Mouse (Mus musculus) thymus, postnatal 25 days (tissue): Measurements from ENCODE around the gene Ube2o.

Experiments used
- DNase-seq: peaks from one replicate; pipeline ENCODE4 v3.0.0; 2022

The Ube2o gene

DNA sequence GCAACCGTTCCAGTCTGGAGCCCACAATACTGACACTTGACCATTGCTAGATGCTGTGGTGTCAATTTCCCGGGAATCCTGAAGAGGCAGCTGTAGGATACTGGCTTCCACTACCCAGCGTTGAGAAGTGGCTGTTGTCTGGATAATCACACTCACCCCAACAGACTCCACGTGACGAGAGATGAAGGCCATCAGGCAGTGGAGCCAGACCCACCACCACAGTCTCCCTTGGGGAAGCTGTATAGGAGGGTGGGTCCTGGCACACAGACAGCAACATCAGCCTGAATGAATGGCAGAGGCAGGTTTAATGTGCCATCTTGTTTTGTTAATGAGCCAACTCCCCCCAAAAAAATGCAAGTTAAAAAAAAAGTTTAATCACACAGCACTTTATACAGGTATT, 43.9 kb downstream of the Ube2o start:
- DNase-seq, result no peak

DNA sequence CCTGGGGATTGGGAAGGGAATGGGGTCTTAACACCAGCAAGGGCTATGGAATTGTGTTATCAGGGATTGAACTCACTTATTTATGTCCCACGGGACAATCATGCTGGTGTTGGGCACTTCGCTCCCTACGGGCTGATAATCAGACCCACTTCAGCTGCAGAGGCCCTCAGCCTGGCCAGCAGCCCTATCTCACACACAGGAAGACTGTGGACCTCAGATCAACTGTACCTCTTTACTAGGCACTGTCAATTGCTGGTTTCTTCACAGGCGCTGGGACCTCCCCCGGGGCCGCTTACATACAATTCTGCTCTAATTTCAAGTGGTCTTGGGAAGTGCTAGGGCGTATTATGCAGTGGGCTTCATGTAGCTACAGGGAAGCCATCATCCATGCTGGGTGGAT, 44.6 kb downstream of the Ube2o start:
- no peak for DNase-seq

DNA sequence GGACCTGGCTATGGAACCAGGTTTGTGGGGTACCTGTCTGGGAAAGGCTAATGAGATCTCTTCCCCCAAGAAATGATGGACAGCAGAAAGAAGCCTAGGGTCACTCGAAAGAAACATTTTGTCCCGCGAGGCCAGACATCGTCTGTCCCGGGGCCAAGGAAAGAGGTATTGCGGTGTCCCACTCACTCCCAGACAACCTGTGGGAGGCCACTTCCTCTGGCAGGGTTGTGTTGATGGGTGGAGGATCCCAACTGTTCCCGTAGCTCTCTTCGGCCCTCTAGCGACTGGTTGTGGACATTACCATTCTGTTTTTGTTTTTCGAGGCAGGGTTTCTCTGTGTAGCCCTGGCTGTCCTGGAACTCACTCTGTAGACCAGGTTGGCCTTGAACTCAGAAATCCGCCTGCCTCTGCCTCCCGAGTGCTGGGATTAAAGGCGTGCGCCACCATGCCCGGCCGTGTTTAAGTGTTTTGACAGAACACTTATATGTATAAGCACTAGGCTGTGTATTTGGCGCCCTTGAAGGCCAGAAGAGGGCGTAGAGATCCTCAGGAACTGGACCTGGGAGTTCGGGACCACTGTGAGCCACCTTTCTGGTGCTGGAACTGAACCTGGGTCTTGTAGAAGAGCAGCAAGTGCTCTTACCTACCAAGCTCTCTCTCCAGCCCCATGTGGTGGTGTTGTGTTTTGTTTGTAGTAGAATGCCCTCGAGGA, 46.9 kb downstream of the Ube2o start:
- DNase-seq, result peak; percentile 65

DNA sequence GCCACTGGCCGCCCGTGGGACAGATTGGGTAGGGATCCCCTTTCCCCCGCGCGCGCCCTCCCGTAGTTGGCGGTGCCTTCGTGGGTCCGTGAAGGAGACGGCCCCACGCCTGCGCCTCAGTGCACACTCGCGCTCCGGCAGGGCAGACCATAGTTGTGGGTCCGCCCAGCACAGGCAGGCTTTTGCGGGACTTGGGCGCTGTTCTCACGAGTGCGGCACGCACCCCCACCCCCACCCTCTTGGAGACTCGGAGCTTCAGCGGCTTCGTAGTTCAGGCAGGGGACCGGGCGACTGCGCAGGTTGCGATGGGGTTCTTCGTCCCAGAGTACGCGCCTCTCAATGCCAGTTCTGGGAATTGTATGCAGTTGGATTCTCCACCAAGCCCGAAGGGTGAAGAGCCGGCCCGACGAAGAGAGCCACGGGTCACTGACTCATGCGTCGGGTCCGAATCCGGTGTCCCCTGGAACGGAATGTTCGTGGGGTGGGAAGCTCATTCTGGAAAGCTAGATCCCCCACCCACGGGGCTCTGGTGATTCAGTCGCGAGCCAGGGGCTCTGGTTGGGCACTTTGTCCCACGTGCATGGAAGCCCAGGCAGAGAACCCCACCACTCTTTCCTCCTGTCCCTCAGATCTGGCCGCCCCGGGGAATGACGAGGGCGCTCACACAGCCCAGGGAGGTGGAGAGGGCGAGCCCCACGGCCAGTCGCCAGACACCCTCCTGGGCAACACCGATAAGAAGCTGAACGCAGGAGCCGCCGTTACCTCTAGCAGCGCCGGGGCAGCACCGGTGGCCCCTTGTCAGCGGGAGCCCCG, 47.7 kb downstream of the Ube2o start:
- no peak for DNase-seq

DNA sequence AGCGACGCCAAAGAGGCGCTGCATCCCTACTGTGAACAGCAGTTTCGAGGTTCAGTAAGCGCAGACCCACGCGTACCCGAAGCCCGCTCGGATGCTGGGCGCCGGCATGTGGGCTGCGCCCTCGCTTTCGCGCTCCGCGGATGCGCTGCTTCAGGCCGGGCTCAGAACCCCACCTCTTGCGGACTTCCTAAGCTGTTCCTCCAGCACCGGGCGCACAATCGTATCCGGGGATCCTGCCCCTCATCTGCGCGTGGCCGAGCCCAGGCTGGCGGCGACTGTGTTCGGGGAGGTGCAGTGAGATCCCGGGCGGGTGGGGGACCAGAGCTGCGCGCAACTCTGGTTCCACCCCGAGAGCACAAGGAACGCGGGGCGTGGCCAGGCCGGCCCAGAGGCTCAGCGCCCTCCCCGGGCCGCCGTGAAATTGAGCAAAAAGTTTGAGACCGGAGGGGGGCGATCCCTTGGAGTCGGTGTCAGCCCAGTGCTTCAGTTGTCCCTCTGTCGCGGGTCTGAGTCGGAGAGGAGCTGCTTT, 48.4 kb downstream of the Ube2o start:
- DNase-seq, result peak; percentile 33

DNA sequence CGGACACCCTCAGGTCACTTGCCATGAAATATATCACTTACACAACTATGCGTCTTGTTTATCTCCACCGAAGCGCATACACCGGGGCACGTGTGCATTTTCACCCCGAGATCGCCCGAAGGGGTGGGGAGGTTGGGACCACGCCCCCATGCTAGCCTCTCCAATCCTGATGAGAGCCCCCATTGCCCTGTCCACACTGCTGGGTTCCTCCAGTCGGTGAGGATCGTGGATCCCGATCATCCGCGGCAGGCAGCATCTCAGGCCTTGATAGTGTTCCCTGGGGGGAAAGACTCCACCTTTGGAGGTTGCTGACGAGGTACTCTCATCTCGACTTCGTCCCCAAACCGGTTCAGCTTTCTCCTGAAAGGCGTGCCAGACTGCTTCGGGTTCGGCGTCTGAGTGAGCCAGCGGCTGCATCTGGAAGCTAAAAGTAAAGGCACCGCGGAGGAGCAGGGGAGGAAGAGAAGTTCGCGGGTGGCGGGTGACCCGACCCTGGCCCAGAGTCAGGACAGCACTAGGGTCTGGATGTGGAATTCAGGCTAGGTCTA, 48.9 kb downstream of the Ube2o start:
- no peak for DNase-seq

DNA sequence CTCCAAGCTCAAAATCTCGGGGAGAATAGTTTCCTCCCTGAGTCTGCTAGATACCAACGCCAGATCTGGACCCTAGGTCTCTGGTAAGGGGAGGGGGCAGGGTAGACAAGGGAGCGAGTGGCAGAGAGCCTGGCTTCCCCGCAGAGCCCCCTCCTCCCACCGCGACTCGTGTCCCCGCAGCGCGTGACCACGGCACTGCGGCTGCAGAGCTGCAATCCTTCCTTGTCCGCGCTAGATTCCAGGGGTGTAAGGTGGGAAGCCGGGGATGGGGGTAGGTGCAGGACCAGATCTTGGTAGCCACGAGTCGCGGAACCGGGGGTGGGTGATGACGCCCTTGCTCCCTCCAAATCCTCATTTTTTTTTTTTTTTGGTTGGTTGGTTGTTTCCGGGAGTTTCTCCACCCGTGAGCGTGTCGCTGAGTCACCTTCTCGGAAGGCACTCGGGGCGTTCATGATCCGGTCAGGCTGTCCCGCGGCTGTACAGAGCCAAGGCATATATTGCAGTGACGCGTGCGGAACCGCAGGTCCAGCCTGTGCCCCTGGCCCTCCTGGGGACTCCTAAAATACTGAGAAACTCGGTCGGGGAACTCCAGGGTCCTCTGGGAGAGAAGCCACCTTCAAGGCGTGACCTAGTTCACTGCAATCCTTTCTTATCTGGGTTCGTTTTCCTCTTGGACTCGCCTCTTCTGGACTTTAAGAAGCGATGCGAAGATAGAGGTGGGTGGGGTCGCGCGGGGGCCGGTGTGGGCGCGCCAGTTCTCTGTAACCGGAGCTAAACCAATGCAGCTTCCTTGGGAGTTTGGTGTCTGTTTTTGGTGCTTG, 49.7 kb downstream of the Ube2o start:
- no peak for DNase-seq

DNA sequence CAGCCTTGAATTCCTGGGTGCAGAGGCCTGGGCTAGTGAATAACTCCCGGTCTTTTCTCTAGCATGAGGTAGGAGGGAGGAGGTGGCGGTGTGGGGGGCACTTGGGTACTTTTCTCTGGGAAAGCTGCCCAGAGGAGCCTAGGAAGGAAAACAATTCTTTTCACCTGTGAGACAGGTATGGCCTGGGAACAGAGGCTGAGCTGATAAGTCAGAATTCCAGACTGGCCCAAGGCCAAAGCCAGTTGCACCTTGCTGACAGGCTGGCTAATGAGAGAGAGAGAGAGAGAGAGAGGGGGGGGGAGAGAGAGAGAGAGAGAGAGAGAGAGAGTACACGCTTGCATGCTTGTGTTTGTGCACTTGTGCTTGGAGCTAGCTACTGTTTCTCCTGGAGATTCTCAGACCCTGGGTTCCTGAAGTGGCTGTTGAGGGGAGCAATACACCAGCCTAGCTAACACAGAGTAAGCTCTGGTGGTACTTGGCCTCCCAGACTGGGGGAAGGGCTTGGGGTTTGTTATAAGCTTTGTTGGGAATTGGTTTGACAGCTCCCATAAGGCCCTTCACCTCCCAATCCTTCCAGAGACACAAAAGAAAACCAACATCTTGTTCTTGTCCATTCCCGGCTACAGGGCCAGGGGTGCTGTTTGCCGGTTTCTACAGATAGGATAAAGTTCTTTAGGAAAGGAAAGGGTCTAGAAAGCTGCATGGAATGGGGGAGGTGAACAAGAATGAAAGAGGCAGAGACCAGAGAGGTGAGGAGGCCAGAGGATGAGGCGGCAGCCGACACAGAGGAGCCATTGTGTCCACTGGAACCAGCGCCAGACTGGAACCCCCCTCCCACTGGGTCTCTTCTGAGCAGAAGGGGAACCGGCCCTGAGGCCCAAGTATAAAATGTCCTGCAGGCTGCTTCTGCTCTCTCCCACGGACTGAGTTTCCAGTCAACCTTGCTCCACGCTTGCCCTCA, 50.8 kb downstream of the Ube2o start, which contains the start of gene Sphk1:
Sphk1 (plus strand) TSS at position 739 of the 961 bp plus-strand sequence.
- no peak for DNase-seq

DNA sequence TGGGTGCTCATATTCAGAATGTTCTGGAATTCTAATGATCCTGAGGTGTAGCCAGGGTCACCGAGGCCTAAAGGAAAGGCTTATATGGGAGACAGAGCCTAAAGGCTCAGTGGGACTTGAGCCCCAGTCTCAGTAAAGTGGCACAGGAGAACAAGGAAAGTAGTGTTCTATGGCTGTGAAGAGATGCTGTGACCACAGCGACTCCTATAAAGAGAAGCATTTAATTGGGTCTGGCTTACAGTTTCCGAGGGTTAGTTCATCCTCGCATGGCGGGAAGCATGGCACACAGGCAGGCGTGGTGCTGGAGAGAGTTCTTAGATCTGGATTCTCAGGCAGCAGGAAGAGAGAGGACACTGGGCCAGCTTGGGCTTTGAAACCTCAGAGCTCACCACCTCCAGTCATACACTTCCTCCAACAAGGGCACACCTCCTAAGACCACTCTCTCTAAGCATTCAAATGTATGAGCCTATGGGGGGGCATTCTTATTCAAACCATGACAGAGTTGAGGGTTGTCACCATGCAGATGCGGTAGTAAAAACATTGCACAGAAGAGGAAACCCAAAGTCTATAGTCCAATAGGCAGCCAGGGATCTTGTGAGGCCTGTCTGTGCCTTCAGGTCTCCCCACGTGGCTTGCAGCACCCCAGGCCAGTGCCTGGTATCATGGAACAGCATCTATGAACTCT, 52.5 kb downstream of the Ube2o start:
- no peak for DNase-seq

DNA sequence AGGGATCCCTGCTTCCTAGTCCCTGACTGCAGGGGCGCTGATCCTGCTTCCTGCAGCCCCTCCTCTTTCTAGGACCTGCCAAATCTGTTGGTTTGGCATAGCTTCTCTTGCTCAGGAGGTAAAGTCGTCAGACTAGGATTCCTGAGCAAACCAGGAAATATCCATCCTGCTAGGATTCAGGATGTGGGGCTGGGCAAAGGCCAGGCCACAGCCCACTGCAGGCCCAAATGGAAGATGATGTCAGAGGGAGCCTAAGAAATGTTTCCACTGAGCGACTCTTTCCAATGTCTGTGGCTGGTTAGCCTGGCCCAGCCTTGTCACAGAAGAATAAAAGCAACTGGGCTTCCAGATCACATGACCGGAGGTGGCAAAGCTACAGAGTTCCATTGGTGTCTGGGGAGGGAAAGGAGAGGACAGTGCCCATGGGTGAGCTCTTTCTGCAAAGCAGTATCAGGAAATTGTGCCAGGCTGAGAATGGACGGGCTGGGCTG, 57.5 kb downstream of the Ube2o start:
- DNase-seq, result no peak

DNA sequence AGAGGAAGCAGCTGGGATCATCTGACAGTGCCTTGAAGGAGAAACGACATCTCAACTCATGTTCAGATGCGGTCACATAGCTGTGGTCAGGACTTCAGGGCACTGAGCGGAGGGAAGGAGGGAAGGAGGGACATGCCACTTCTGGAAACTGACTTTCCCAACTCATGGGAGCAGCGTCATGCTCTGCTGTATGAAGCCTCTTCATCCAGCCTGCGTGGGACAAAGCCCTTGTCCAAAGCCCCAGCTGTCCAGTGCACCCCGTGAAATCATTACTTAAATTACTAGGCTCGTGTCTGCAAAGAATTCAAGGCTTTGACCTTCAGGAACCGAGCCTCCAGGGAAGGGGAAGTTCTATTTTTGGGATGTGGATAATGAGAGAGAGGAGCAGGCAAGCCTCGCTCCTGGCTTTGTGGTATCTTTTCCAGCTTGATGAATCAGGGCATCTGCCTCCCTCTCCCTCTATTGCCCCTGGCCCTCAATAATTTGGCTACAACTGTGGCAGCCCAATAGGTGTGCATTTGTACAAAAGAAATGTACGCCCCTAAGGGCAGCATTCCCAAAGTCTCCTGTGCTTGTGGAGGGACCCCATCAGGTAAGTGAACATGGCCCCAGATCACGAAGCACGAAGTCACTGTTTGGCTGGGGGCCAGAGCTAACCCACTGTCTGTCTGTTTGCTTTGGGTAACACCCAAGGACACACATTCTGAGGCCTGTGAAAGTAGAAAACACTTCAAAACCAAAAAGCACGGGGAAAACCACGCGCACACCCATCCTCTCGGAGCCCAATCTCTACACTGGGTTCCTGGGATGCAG, 58.2 kb downstream of the Ube2o start:
- DNase-seq, result no peak

DNA sequence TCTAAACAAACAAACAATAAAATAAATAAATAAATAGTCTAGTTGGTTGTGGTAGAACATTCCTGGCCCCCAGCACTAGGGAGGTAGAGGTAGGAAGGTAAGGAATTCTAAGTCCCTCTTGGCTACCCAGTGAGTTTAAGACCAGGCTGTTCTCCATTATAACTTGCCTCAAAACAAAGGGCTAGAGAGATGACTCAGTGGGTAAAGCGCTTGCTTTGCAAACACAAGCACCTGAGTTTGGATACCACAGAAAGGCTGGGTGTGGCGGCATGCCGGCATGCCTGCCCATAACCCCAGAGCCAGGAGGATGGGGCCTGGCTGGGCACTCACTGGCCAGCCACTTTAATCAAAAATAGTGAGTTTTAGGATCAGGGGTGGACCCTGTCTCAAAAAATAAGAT, 59.2 kb downstream of the Ube2o start:
- DNase-seq, result no peak

DNA sequence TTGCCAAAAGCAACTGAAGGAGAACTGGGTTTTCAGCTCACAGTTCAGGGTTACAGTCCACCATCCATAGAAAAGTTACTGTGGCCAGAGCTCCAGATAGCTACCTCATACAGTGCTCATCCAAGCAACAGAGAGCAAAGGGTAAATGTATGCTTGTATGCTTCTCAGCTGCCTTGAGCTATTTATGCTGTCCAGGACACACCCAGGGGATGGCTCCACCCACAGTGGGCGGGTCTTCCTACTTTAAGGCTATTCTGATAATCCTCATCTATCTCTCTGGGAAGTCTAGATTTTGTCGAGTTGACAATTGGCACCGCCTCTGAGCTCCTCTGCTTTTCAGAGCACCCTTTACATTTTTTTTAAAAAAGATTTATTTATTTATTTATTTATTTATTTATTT, 60.1 kb downstream of the Ube2o start:
- no peak for DNase-seq

DNA sequence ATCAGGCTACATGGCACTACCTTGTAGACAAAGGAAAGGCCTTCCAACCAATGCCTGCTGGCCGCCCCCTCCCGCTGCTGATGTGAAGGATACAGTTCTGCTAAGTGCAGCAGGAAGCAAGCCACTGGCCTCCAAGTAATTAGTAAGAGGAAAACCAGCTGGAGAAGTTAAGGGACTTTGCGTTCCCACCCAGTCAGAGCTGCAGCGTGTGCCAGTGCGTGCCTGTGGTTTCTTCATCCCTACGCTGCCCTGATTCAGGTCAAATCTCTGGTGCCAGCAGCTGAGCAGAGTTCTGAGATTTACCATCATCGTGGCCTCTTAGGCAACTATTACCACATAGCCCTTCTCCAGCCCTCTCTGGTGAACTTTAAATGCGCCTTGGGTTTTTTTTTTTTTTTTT, 62.8 kb downstream of the Ube2o start:
- DNase-seq, result no peak

DNA sequence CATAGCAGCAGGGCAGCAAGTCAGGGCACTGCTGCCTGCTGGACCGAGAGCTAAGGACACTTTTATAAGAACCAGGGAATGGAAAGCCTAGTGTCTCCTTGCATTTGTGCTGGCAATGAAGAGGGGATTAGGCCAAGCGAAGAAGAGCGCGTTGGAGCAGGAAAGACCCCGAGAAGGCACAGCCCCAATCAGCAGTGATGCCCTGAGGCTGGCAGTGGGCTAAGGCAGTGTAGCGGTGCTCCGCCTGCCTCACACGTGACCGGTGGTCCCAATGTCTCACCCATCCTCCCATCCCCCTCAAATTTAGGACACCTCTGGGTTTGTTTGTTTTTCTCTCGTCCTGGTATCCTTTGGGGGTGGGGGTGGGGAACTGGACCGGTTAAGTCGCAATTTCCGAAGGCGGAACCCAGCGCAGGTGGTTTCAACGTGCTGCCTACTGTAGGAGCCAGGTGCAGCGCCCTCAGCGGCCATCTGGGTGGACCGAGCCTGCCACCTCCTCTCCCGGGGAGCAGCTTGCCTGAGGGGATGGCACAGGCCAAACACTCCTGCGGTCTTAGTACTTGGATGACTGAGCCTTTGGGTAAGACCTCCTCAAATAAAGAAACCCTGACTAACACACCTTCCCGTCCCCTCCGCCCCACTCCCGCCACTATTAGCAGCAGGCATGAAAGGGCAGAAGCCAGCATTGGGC, 65.8 kb downstream of the Ube2o start:
- no peak for DNase-seq

DNA sequence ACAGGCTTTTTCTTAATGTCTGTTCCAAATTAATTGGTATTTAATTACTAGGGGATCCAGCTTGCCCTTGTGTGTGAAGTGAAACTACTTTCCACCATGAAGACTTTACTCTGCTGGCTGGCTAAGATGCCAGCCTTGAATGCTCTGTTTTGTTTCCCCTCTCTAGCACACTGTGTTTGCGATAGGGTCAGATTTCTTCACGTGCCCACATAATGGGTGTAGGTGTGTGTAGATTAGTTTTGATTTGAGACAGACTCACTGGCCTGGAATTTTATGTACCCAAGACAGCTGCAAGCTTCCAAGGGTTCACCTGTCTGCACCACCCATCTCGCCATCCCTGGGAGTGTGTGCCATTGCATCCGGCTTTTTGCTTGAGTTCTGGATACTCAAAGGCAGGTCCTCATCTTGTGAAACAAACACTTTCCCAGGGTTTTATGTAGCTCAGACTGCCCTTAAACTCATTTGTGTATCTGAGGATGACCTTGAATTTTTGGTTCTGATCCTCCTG, 67.7 kb downstream of the Ube2o start:
- DNase-seq, result no peak

DNA sequence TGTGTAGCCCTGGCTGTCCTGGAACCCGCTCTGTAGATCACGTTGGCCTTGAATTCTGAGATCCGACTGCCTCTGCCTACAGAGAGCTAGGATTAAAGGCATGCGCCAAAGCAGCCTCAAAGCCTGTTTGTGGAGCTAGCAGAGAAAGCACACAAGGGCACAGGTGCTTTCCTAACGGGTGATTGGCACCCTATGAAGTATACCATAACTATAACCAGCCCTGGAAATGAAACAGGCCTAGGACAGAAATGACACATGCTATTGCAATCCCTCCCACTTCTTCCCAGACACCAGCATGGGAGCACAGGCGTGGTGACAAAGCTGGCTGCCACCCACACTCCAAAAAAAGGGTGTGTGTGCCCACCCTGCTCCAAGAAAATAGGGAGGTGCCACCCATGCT, 68.3 kb downstream of the Ube2o start:
- DNase-seq, result no peak

DNA sequence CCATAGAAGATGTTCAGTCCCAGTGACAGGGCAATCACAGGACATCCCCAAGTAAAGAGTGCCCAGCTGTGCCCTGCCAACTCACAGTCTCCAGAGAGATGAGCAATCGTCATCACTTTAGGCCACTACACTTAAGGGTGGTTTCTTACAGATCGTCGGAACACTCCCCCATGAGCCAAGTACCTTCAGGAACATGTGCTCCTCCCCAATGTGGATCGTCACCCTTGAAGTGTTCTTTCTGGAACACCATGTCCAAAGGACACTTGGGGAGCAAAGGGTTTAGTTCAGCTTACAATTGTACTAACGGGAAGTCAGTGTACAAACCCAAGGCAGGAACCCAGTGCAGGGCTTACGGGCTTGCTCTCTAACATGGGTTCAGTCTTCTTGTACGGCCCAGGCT, 69.1 kb downstream of the Ube2o start:
- DNase-seq, result no peak

DNA sequence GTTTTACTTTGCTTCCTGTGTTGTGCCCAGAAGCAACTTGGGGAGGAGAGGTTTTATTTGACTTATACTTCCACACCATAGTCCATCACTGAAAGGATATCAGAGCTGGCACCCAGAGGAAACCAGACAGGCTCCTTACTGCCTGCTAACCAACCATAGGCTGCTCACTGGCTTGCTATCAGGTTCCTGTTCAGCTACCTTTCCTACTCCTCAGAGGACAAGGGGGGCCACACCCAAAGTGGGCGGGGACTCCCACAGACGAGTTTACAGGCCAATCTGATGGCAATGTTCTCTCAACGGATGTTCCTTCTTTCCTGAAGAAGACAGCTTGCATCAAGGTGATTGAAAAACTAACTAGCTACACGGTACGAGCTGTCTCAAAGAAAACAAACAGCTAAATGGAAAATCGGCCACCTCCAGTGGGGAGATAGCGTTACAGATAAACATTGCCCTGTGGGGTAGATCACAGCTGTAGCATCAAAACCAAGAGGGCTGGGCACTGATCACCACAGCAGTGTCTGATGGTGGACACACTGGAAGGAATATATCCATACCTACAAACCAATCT, 69.9 kb downstream of the Ube2o start:
- no peak for DNase-seq
